Mouse (Mus musculus): ENCODE results near the gene Ddn.

DNA sequence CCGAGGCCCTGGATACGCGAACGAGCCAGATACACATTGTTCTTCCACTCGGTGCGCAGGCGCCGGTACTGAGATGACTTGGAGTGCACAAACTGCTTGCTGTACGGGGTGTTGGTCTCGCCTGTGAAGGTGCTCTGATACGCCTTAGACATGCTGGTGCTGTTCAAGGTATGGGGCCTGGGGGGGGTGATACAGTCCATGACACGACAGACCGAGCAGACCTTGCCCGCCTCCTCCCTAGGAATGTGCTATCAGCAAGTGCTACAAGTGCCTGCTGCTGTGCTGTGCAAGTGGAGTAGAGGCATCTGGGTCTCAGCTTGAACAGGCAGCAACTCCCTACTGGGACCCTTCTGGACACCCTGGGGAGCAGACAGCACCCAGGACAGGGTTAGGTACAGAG lies 26.0 kb upstream of the Ddn start:
- TF ChIP-seq CTCF (IDR thresholded peaks at IDR 0.05; ENCODE audit: borderline replicate concordance, control insufficient read depth, extremely low read depth, insufficient read depth, low read length, poor library complexity) (no peak), POLR2A (IDR thresholded peaks at IDR 0.05; ENCODE audit: control insufficient read depth, extremely low read depth, insufficient read depth, low read length, poor library complexity) (no peak)

Measured in thymus, adult 2 months (tissue).